Mouse (Mus musculus) cerebellum, postnatal 14 days (tissue): ENCODE data around the gene Vps45.
A peak's percentile ranks its signal among the peaks of the same experiment; 100 is the strongest.
"Not testable (repeated sequence)": the region's sequence is repeated elsewhere in the genome, so short reads cannot be mapped to it uniquely, and the experiment has no call there.

ENCODE experiments used
- DNase-seq, 2 experiments: peaks; one replicate each; pipeline ENCODE4 v3.0.0; 2021; ENCODE audit warnings: mixed read lengths in 2 of 2

Vps45 gene

DNA sequence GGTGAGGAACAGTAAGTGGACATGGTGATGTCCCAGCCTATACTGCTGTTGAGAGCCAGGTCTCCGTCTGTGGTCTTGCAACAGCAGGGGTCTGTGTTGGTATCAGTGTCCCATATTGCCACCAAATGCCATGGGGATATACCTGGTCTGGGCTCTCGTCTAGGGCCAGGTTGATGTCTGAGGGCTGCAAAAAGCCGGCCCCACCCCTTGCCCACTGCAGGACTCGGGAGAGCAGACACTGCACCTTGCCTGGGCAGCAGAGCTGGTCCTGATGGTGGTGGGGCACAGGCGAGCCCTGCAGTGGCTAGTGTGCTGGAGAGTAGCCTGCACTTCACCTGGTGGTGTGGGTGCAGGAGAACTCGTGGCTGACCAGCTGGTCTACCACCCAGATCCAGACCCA lies 19.8 kb upstream of the Vps45 start:
- no peak for DNase-seq

DNA sequence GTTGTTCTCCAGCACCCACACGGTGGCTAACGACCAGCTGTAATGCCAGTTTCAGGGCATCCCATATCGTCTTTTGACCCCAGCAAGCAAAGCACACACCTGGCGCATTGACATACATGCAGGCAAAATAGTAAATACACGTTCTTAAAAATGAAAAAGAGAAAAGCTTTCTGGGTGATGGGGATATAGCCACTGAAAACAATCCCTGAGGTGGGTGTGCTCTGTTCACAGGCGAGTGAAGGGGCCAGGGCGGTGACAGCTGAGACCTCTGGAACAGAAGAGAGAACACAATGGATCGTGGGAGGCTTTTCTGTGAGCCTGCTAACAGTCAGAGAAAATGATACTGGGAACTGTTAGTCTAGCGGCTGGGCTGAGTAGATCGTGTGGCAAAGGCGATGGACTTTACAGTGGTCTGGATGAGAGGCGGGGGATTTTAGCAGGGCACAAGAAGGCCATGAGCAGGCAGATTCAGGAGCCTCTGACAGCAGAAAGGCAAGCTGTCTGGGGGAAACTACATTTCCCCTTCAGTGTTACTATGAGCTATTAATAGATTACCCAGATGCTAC lies 14.7 kb upstream of the Vps45 start:
- DNase-seq, result no peak

DNA sequence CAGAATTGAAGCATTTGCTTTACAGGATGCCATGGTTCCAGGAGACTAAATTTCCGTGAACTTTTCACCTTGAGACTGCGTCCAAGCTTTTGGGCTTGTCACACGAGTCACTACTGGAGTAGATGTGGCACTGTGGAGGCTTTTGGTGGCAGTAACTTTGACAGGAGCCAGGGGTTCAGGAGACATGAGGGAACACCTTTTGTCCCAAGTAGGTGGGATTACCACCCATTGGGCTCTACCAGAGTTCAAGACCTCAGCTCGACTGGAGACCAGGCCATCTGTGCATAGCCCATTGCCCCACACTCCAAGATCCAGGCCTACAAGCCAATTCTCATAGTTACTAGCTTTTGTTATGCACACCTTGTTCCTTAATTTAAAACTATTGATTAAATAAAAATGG lies 12.0 kb upstream of the Vps45 start:
- no peak for DNase-seq

DNA sequence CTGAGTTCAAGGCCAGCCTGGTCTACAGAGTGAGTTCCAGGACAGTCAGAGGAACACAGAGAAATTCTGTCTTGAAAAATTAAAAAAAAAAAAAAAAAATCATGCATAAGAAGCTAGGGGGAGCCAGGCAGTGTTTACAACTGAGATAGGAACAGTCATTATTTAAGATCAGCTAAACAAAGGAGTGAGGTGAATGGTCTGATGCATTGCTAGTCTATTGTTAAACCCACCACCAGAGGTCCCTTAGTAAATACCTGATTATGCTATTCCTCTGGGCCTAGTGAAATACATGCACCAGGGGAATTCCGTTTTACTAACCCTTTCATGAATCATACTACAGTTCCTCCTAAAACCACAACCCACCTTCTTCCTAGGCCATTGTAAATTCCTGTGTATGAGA lies 11.3 kb upstream of the Vps45 start:
- DNase-seq, result no peak

DNA sequence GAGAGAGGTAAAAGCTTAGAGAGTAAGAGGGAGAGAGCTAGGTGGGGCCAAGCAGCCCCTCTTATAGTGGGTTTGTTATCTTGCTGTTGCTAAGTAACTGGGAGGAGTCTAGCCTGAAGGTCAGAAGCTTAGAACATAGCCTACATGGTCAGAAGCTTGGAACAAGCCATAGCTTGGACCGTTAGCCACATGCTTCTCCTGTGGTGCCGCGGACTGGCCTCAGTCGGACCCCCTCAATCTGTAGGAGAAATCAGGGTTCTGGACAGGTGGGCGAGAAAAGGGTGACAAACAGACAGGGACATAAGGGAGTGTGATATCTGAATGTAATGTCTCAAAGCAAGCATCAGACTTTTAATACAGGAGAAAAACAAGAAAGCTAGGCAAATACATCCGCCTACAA lies 10.8 kb upstream of the Vps45 start:
- no peak for DNase-seq

GRCm38 (mm10) chr3:96066741-96067140 lies 8.5 kb upstream of the Vps45 start:
- no peak for DNase-seq

DNA sequence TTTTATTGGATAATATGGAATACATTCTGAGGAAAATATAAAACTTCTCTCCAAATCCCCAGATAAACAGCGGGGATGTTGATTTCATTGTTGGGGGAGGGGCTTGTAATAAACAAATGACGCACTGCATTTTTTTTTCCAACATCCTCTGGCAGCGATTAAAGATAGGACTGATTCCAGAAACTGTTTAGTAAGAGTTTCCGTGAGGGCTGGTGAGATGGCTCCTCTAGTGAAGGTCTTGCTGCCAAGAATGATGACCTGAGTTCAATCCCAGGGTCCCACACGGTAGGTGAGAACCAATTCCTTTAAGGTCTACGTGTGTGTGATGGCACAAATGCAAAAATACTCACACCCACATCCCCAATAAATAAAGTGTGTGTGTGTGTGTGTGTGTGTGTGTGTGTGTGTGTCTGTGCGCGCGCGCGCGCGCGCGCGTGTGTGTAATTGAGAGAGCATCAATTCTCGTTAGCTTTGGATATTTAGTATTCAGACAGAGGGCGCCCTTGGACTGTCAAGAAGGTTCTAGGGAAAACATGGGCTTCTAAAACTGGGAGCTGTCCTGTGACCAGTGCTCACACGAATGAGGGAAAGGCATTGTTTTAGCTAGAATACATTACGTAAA lies 7.6 kb upstream of the Vps45 start:
- DNase-seq, result peak; percentile 86

DNA sequence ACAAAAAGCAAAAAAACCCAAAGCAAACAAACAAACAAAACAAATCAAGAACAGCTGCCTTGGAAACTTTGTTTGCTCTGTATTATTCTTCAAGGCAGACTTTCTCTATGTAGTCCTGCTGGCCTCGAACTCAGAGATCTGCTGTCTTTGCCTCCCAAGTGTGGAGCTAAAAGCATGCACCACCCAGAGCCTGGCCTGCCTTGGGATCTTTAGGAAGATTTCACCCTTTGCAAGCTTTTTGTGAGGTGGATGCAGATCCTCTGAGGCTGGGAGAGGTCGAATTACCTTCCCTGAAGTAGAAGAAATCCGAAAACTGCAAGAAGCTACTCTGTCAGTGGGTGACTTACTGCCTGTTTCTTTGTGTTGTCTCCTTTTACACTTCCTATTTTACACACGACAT lies 6.9 kb upstream of the Vps45 start:
- no peak for DNase-seq

DNA sequence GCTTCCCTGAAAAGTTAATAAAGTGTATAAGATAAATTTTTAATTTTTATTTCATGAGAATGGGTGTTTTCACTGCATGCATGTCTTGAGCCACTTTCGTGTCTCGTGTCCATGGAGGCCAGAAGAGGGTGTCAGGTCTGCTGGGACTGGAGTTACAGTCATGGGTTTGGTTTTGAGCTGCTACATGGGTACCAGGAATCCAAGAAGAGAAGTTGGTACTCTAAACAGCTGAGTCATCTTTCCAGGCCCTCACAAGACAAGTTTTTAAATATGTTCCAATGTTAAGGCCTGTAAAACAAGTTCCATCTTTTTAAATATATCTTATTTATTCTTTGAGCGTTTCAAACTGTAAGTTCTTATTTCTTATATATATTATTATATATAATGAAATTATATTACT lies 6.0 kb upstream of the Vps45 start:
- DNase-seq, result no peak

DNA sequence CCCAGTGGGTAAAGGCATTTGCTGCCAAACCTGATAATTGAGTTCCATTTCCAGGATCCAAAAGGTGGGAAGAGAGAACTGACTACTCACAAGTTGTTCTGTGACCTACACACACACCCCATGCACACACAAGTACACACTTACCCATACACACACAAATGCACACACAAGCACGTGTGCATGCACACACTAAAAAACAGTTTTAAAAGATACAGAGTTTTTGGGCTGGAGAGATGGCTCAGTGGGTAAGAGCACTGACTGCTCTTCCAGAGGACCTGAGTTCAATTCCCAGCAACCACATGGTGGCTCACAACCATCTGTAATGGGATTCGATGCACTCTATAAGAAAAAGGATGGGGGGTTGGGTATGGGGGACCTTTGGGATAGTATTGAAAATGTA lies 5.0 kb upstream of the Vps45 start:
- no peak for DNase-seq

DNA sequence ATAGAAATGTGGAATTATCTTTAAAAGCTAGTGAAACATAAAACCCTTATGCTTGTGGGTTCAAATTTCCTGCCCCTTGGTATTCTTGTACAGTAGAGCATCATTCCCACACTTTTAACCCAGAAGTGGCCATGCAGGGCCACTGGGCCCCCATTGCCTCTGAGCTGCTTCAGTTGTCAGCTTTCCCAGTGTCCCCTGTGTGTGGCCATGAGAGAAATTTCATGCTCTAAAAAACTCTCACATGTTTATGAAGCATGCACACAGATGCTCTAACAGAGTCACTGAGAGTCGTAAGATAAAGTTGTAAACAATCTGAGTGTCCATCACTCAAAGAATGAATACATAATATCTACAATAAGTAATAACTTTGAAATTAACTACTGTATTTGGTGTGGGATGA lies 1.9 kb upstream of the Vps45 start:
- DNase-seq, result no peak

GRCm38 (mm10) chr3:96057747-96058204 lies 490 bp downstream of the Vps45 start:
- peak; percentile 93 to 94 for DNase-seq

GRCm38 (mm10) chr3:96056031-96056430 lies 2.2 kb downstream of the Vps45 start:
- DNase-seq, result no peak

- DNase-seq, result no peak
Measured at GRCm38 (mm10) chr3:96055294-96055693, 3.0 kb downstream of the Vps45 start.

DNA sequence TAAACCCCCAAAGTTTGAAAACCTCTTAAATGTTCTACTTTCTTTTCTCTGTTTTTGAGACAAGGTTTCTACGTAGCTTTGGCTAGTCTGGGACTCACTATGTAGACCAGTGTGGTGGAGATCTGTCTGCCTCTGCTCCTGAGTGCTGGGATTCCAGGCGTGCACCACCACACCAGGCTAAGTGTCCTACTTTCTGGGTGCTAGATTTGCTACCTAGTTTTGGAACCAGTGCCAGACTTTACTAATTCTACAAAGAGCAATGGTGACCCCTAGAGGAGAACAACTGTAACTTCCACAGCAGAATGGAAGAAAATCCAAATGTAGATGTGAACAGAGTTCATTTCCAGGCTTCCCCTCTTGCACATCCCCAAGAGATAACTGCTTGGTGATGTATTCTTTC lies 6.4 kb downstream of the Vps45 start:
- DNase-seq, result peak; percentile 29 to 66

- no peak for DNase-seq
Measured at GRCm38 (mm10) chr3:96051186-96051585, 7.1 kb downstream of the Vps45 start.

GRCm38 (mm10) chr3:96050779-96051178 lies 7.5 kb downstream of the Vps45 start:
- no peak for DNase-seq

DNA sequence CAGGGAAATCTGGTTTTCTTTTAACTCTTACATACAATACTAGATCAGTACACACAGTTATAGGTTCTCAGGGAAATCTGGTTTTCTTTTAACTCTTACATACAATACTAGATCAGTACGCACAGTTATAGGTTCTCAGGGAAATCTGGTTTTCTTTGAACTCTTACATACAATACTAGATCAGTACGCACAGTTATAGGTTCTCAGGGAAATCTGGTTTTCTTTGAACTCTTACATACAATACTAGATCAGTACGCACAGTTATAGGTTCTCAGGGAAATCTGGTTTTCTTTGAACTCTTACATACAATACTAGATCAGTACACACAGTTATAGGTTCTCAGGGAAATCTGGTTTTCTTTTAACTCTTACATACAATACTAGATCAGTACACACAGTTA lies 13.7 kb downstream of the Vps45 start:
- DNase-seq, result not testable (repeated sequence)

DNA sequence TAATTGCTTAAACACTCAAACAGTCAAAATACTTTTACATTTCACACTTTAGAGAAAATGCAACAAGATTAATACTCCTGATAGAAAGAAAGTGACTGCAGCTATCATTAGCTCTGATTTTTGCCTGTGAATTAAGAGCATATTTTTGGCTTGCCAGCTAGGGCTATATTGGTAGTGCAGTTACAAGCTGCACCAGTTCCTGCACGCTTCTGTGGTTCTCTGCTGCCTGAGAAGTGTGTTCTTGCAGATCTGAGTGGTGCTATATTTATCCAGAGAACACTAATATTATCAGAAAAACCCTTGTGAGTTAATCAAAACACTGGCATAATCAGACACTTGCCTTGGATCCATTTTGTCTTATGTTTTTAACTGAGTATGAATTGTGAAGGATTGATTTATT lies 15.2 kb downstream of the Vps45 start:
- no peak for DNase-seq

DNA sequence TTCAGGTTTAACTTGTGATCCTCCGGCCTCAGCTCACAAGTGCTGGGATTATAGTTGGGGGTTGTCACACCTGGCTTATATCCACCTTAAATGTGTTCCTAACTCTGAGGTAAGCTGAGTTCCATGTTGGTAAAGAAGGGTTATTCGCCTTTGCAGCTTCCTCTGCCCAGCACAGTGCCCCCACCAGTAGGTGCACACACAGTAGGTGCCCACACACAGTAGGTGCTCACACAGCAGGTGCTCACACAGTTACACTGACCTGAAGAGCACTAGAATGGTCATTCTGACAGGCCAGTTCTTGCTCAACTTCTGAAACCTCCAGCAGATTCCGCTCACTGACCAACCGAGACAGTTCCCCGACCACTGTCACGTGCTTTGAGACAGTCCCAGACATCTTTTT lies 17.2 kb downstream of the Vps45 start:
- DNase-seq, result no peak

DNA sequence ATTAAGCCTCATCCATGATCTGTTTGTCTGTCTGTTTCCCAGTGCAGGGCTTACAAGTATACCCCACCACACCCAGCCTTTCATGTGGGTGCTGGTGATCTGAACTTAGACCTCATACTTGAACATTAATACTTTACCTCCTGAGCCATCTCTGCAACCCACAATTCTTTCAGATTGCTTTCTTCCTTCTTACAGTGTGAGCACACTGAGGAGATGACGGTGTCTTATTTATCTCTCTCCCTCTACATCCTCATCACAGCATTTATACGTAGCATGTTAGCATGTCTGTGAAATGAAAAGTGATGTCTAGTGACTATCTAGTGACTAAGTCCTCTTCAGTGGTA lies 17.6 kb downstream of the Vps45 start:
- no peak for DNase-seq

GRCm38 (mm10) chr3:96039857-96040662 lies 18.2 kb downstream of the Vps45 start:
- no peak for DNase-seq

- no peak for DNase-seq
Measured at GRCm38 (mm10) chr3:96038851-96039250, 19.4 kb downstream of the Vps45 start.

GRCm38 (mm10) chr3:96038156-96038555 lies 20.1 kb downstream of the Vps45 start:
- DNase-seq, result no peak
